Mouse (Mus musculus) liver, adult (tissue): Measurements from ENCODE around the gene Mdk.

ENCODE experiments used
- GATA4 ChIP-seq: IDR thresholded peaks from 2 replicates; pipeline ENCODE4 v1.6.1; 2014; ENCODE audit warnings: mild to moderate bottlenecking, low read length; ENCODE audit not compliant: insufficient replicate concordance

The Mdk gene

GRCm38 (mm10) chr2:91927826-91928533 lies 4.1 kb downstream of the Mdk start:
- no peak for TF ChIP-seq GATA4

DNA sequence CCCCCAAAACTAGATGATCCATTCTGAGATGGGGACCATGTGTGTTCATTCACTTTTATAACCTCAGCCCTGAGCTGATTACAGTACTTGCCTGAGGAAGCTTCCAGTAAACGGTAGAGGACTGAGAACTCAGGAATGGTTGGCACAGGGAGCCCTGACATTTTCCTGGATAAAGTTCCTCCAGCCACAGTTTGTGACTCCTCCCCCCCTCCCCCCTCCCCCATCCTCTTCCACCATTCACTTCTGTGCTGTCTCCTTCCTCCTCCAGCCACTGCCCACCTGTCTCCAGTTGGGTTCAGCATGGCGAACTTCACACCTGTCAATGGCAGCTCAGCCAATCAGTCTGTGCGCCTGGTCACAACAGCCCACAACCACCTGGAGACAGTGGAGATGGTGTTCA lies 5.1 kb downstream of the Mdk start, which contains the start of gene Chrm4:
Gene Chrm4 (plus strand): TSS at position 301 of the 400 bp plus-strand sequence.
- TF ChIP-seq GATA4, result no peak

- no peak for TF ChIP-seq GATA4
Observed at GRCm38 (mm10) chr2:91925442-91925841, 6.7 kb downstream of the Mdk start.

- no peak for TF ChIP-seq GATA4
Observed at GRCm38 (mm10) chr2:91924726-91925125, 7.4 kb downstream of the Mdk start.

GRCm38 (mm10) chr2:91923415-91924337 lies 8.4 kb downstream of the Mdk start:
- no peak for TF ChIP-seq GATA4

DNA sequence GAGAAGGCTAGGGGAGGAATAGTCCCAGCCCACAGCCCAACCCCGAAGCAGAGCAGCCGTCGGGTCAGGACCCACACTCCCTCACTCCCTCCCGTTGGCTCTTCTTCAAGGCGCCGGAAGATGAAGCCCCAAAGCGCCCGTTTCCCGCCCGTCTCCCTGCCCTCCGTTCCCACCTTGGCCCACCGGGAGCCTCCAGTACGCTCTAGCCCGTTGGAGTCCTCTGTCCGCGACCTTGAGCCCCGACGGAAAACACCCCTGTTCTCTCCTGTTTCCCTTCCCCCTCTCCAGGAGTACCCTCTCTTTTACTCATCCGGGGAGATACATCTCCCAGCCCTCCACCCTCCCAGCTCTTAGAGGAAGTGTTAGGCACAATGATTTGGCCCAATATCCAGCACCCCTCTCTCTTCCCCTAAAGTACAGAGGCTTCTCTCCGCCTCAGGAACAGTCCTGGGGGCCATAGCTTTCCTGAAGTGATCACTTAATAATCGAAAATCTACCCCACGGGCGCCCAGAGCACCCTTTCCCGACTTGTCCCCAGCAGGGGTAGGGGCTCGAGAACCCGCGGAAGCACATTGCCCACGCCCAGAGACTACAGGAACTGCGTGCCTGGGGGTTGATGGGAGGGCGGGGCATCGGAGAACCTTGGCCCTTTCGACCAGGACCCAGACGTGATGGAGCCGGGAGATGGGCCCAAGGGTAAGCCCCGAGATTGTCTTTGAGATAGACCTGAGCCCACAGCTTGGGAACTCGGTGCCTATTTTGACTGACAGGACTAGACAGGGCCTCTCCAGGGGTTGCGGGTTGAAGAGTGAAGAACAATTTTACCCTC lies 9.3 kb downstream of the Mdk start:
- TF ChIP-seq GATA4, result no peak

DNA sequence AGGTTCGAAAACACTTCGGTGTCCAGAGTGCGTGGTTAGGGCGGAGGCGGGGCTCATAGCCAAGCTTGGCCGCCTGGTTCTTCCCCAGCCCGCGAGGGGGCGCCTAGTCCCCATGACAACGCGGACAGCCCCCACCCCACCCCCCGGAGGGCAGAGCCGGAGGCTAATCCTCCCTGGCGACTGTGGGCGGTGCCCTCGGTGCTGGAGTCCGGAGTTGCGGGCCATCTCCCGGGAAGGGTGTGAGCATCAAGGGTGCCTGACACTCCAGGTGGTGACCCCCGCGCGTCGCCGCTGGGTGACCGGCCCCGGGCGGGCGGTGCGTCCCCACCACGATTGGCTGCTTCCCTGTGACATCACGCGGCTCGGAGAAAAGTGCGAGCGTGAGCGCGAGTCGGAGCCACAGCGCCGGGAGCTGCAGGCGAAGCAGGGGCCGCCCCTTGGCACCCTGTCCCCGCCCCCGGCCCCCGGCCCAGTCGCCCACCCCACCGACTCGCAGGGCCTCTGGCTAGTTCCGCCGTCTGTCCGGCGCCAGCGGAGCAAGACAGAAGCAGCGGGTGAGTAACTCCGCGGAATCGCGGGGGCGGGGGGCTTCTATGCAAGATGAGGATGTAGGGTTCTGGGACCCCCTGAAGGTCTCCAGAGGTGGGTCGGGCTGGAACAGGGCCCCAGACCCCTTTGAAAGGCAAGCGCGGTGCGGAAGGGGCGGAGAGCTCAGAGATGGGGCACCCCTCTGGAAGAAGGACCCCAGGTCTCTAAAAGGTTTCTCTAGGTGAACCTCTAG lies 10.1 kb downstream of the Mdk start:
- TF ChIP-seq GATA4, result no peak

DNA sequence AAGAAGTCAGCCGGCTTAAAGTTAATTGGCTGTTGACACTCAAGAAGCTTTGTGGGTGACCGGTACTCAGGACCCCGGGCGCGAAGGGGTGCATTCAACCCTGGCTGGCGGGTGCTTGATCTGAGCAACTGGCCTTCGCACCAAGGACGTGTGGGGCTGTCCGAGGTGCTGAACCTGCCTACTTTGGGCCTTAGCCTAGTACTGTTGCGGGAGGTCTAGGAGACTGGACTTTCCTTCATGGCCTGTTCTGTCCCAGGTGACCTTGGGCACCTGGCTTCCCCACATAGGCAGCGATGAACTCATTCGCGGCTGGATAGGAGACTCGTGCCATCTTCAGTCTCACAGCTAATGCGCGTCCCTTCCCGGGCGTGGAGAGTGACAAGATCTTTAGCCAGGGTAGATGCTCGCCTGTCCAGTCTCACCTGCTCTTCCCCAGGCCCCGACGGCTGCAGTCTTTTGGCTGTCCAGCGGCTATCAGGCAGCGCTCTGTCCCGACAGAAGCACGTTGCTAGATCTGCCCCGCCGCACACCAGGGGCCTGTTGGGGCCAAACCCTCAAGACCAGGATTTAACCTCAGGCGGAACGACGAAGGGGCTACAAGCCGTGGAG lies 10.8 kb downstream of the Mdk start:
- no peak for TF ChIP-seq GATA4

DNA sequence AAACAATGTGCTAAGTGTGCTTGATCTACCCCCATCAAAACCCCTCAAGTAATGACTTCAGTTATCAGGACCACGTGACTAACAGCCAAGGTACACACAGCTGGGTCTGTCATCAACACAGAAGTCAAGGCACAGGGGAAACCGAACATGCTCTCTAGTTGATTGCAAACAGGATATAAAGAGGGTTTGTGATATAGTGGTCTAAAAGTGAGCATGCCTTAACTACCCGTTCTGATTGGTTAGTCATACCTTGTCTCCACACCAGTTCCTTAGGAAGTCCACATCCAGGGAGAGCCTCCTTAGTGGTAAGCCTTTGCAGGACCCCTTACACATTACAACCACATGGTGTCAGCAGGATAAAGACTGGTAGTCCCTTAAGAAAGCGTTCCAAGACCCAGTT lies 12.0 kb downstream of the Mdk start:
- no peak for TF ChIP-seq GATA4

DNA sequence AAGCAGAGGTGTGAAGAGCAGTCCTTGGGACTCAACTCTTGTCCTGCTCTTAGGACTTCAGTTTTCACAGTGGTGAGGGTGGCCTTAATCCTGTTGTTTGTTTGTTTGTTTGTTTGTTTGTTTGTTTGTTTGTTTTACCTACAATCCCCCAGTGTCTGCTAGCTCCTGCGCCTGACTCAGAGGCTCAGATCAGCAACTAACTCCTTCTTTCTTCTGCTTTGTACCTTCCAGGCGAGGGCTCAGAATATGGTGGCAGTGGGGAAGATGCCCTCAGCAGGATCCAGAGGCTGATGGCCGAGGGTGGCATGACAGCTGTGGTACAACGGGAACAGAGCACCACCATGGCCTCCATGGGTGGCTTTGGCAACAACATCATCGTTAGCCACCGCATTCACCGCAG lies 15.0 kb downstream of the Mdk start:
- no peak for TF ChIP-seq GATA4

DNA sequence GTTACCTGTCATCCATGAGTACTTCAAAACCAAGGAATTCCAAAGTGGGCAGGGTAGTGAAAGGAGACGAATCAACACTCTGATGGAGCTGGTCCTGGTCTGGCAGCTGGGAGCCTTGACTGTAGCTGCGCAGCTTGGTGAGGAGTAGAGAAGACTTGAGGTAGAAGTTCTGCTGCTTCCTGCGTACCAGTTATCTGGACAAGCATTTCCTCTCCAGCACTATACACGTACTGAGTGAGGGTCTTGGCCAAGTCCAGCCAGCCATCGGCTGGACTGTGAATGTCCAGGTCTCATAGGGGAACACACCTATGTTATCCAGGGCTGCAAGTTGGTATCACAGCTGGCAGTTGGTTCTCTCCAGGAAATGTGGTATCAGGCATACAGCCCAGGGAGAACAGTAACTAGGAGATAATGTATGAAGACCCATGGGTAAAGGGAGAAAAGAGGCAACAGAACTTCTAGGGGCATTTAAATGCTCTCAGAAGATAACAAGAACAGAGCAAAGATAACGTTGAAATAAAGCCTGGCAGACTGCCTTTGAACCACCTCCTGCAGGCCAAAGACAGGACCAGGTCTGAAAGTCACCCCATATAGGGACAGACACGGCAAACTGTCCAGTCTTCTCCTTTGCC lies 15.6 kb downstream of the Mdk start:
- TF ChIP-seq GATA4, result no peak

DNA sequence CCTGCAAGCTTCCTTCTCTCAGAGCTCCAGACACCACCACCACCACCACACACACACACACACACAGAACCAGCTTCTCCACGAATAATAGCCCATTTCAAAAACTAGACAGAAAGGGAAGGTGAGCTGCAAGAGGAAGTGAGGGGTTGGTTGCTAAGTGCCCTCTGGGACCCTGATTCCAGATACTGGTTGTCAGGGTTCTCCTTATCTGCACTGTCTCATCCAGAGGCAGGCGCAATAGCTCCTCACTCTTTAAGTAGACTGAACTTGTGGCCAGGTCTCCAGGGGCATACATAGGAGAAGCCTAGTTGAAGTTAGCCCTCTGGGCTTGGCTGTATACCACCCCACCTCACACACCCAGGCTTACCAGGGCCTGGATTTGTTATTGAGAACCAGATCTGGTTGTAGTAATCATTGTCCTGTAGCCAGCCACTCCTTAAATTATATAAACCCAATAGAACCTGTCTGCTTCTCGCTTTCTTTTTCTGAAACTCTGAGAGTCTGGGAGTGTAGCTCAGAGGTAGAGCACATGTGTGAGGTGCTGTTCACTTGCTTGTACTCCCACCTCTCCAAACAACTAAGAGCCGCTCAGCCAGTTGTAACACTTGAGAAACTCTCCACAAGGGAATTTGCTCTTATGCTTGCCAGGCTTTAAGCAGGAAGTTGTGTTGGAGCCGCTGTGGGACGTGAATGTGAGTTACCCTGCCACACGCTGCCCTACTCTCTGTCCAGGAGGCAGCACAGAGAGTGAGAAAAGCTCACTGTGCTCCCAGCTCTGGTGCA lies 18.6 kb downstream of the Mdk start:
- no peak for TF ChIP-seq GATA4

DNA sequence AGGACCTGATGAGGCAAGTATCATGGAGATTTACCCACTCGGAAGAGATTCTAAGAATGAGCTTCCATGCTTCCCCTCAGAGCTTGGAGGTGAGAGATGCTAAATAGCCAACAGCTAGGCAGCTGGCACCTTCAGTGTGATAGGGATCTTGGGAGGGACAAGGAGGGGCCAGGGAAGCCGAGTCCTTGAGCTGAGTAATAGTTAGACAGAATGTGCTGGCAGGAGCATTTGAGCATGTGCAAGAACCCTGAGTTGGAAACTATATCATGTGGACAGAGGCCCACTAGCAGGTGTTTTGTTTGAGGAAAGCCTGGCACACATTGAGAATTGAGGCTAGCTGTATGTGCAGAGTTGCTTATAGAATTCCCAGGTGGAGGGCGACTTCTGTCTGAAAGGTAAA lies 19.5 kb downstream of the Mdk start:
- TF ChIP-seq GATA4, result no peak
